Mouse (Mus musculus) R1 (cell line): ENCODE data around the gene Cfhr1.
A peak's percentile ranks its signal among the peaks of the same experiment; 100 is the strongest.

Experiments
- DNase-seq: peaks from one replicate; pipeline ENCODE4 v3.0.0-alpha.2; 2018; ENCODE audit warnings: low read depth, low spot score

The Cfhr1 gene

DNA sequence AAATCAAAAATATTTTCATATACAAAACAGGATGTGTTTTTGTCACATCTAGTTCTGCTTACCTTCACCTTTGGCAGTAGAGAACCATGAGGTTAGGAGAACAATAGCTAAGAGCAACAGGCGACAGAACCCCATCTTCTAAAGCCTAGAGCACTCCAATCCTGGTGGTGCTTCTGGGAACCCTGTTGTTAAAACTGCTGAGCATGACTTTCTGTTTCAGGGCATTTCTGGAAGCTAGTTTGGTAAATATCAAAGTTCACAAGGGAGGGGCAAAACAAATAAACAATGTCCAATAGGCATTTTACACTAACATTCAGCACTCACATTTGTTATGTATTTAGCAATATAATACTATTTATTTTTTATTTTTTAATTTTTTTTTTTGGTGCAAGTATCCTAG lies at the start of gene Cfhr1:
TSS of gene Cfhr1 (minus strand) at position 249 of the 400 bp plus-strand sequence.
- no peak for DNase-seq

DNA sequence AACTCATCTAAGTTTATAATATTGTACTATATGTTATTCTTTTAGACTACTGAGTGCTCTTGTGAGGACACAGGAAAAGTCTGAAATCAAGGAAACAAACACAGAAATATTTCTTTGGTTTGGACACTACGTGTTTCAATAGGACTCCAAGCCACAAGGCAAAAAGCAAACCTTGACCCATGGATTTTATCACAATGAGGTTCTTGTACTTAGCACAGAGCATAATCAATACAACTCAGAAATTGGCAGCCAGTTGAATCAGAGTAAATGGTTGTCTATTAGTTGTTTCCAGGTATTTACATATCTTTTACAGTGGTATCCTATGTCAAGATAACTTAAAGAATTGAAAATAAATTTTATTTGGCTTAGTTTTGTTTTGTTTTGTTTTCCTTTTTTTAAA lies 8.8 kb downstream of the Cfhr1 start:
- no peak for DNase-seq

DNA sequence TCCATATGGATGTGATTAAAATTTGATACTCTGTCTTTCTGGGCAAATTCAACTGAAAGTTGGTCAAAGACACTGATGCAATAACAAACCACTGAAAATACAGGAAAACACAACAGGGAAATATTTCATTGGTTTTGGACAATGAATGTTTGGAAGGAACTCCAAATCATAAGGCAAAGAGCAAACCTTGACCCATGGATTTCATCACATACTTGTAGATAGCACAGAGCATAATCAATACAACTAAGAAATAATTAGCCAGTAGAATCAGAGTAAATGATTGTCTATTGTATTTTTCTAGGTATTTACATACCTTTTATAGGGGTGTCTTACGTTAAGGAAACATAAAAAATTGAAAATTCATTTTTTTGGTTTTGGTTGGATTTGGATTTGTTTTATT lies 11.5 kb downstream of the Cfhr1 start:
- DNase-seq: no peak

DNA sequence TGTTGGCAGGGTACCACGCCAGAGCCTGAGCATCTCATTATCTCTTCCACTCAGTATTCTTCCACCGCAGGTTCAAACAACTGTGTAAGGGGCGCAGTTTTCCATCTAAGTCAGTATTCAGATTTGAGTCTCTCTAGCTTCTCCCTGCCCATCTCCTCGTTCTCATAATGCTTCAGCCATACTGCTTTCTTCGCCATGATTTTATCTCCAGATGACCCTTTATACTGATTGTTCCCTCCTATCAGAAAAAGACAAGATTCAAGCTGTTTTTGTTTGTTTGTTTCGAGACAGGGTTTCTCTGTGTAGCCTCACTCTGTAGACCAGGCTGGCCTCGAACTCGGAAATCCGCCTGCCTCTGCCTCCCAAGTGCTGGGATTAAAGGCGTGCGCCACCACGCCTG lies 45.5 kb downstream of the Cfhr1 start:
- peak; percentile 56 for DNase-seq

DNA sequence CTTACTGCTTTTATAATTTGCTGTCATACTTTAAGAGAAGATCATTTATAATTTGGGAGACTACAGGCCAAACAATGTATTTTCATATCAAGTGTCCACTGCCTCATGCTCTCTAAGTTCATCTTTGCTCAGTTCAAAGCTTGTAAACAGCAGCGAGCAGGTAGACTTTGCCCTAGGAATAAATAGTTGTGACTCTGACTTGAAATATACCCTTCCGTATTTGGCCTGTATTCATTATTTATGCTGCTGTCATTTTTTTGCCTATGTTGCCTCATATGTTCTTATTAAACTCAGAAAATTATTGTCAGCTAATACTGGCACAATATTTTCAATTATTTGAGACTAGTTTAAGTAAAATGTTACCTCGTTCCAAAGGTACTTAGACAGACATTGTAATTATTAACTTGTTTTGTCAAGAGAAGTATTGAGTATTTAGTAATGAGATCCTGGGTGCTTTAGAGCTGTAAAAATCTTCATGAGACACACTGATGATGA lies 58.8 kb downstream of the Cfhr1 start, which contains the start of gene F13b:
TSS of gene F13b (plus strand) at position 445 of the 495 bp plus-strand sequence.
- DNase-seq: no peak

DNA sequence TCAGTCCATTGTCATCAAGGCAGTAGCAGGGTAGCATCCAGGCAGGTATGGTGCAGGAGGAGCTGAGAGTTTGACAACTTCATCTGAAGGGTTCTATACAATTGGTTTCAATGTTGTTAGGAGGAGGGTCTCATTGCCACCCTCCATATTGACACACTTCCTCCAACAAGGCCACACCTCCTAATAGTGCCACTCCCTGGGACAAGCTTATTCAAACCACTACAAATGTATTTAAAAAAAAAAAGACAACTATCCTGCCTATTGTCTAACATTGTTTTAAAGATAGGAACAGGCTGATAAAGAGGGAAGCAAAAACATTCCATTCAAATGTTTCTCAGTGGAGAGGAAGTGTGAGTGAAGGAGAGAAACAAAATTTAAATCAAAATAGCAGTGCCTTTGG lies 60.3 kb downstream of the Cfhr1 start:
- DNase-seq: peak; percentile 87
